Mouse (Mus musculus): Measurements from ENCODE around the gene Ptprz1.

GRCm38 (mm10) chr6:22909257-22909907 is 34.1 kb downstream of the Ptprz1 start:
- TF ChIP-seq CTCF (IDR thresholded peaks at IDR 0.05; ENCODE audit: insufficient read depth, low read depth, low read length) (no peak), POLR2A (IDR thresholded peaks at IDR 0.05; ENCODE audit: insufficient read depth, low read depth, low read length) (no peak)

Measured in olfactory bulb, adult 2 months (tissue).